Mouse (Mus musculus) liver, adult 2 months (tissue): Measurements from ENCODE around the gene Fcrla. TPM values are rescaled to one million over a fixed set of nuclear protein-coding genes. Genes with fewer than 3 reads are reported as not detected.

Source experiments
- DNase-seq: peaks from one replicate; pipeline ENCODE4 v3.0.0-alpha.2; 2011; ENCODE audit warnings: low read depth, low spot score; ENCODE audit errors: extremely low read depth
- H3K27ac ChIP-seq: fragments of 200-500 bp; replicated peaks from 2 replicates; pipeline ENCODE4 v1.5.1; 2012; ENCODE audit warnings: low read depth, mild to moderate bottlenecking, control low read depth, inconsistent platforms, low read length; ENCODE audit not compliant: insufficient read depth
- H3K27me3 ChIP-seq: fragments of 200-500 bp; 2 replicates; pipeline ENCODE4 v1.6.1; 2012; ENCODE audit warnings: mild to moderate bottlenecking, moderate library complexity, low read length, inconsistent platforms; ENCODE audit not compliant: control insufficient read depth, insufficient read depth
- H3K36me3 ChIP-seq: fragments of 200-500 bp; 2 replicates; pipeline ENCODE4 v1.6.1; 2012; ENCODE audit warnings: low read length, inconsistent platforms; ENCODE audit not compliant: control insufficient read depth, insufficient read depth
- H3K4me1 ChIP-seq: fragments of 200-500 bp; 2 replicates; pipeline ENCODE4 v1.6.1; 2011; ENCODE audit warnings: low read length; ENCODE audit not compliant: control insufficient read depth, insufficient read depth
- H3K4me3 ChIP-seq: fragments of 200-500 bp; 2 replicates; pipeline ENCODE4 v1.5.1; 2011; ENCODE audit warnings: low read depth, mild to moderate bottlenecking, control low read depth, low read length, moderate library complexity; ENCODE audit not compliant: insufficient read depth
- H3K79me2 ChIP-seq: fragments of 200-500 bp; 2 replicates; pipeline ENCODE4 v1.6.1; 2012; ENCODE audit warnings: inconsistent platforms, mild to moderate bottlenecking, low read length, moderate library complexity; ENCODE audit not compliant: control insufficient read depth, insufficient read depth
- H3K9ac ChIP-seq: fragments of 200-500 bp; 2 replicates; pipeline ENCODE4 v1.6.1; 2012; ENCODE audit warnings: low read depth, mild to moderate bottlenecking, control low read depth, inconsistent platforms, low read length
- CTCF ChIP-seq: fragments of 200-500 bp; IDR thresholded peaks from 2 replicates; pipeline ENCODE4 v1.5.1; 2011; ENCODE audit warnings: low read depth, low read length, control low read depth
- POLR2A ChIP-seq: fragments of 200-500 bp; IDR thresholded peaks from 2 replicates; pipeline ENCODE4 v1.6.1; 2011; ENCODE audit warnings: low read length, control low read depth; ENCODE audit not compliant: insufficient read depth; ENCODE audit errors: extremely low read depth
- WGBS: fragments of 180-500 bp; shearing (Covaris S2); methylation state at CpG from one replicate; pipeline ENCODE4 v1.1.7; 2018; 5-methylcytosine and 5-hydroxymethylcytosine counted together
- polyA plus RNA-seq: library from polyadenylated mRNA; depleted of rRNA; stranded (reverse); fragments of >200 nt; gene quantifications from 2 replicates; pipeline ENCODE4 v1.2.3, GENCODE M21; 2012
- total RNA-seq: library from RNA; depleted of rRNA; stranded (reverse); fragments of >200 nt; gene quantifications from 2 replicates; pipeline ENCODE4 v1.2.3, GENCODE M21; 2014

Fcrla gene
- total and polyA plus RNA-seq, 2 experiments = 0.83 to 1.1 TPM

DNA sequence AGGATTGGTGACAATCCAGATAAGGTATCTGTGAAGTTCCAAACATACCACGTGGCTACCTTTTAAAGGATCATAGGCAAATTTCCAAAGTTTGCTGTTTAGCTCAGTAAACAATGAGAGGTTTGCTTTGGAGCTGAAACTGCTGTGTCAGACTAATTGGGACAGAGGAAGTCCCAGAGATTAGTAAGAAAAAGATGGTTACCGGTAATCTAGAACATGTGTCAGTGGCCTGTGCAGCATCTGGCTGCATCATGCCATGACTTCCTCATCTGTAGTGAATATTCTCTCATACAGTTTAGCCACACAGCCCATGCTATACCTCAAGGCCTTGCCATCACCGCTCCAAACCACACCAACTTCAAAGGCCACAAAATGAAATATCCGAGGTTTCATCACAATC is 45.6 kb upstream of the Fcrla start:
- H3K79me2 ChIP-seq = no peaks in the 10 kb centered on the region
- H3K4me1 ChIP-seq = peaks cover 12% of the 10 kb centered on the region
- H3K27me3 ChIP-seq = no peaks in the 10 kb centered on the region
- WGBS = 17% methylated on average over 4 of the region's 4 CpGs
- H3K9ac ChIP-seq = peak overlapping the region; percentile 67; the same call in 1 of the 2 replicates
- H3K36me3 ChIP-seq = no peaks in the 10 kb centered on the region; the same call in 1 of the 2 replicates
- H3K4me3 ChIP-seq = no peak overlapping the region; the same call in 1 of the 2 replicates
- no peak for TF ChIP-seq POLR2A
- no peak for TF ChIP-seq CTCF
- peak overlapping the region; percentile 66 for H3K27ac ChIP-seq
- peak; percentile 88 for DNase-seq

DNA sequence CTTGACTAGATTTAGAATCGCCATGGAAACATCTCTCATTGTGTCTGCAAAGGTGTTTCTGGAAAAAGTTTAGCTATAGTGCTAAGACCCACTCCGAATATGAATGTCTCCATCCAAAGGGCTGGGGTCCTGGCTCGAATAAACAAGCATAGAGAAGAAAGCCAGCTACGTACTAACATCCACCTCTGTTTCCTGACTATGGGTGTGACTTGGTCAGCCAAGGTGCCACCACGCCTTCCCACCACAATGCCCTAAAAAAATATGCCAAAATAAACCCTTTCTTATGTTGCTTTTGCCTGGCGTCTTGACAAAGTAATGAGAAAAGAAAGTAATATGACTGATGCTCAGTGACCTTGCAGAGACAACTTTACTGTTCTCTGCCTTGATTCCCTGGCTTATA is 45.1 kb upstream of the Fcrla start:
- H3K4me3 ChIP-seq = no peak overlapping the region
- peak overlapping the region; percentile 46 for H3K27ac ChIP-seq
- H3K36me3 ChIP-seq = no peaks in the 10 kb centered on the region; the same call in 1 of the 2 replicates
- no peaks in the 10 kb centered on the region for H3K79me2 ChIP-seq
- peaks cover 13% of the 10 kb centered on the region for H3K4me1 ChIP-seq
- 48% methylated on average over 6 of the region's 6 CpGs for WGBS
- no peak for TF ChIP-seq POLR2A
- no peak for TF ChIP-seq CTCF
- DNase-seq = no peak
- H3K9ac ChIP-seq = no peak overlapping the region
- no peaks in the 10 kb centered on the region for H3K27me3 ChIP-seq

DNA sequence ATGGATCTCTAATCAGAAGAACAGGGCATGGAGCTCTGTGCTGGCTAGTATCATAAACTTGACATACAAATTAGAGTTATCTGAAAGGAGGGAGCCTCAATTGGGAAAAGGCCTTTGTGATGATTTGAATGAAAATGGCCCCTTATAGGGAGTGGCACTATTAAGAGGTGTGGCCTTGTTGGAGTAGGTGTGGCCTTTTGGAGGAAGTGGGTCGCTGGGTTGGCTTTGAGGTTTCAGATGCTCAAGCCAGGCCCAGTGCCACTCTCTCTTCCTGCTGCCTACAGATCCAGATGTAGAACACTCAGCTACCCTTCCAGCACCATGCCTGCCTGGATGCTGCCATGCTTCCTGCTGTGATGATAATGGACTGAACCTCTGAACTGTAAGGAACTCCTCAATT is 41.2 kb upstream of the Fcrla start:
- H3K79me2 ChIP-seq = no peaks in the 10 kb centered on the region
- H3K9ac ChIP-seq = no peak overlapping the region
- no peak overlapping the region for H3K27ac ChIP-seq
- no peak for TF ChIP-seq CTCF
- no peak for TF ChIP-seq POLR2A
- peaks cover 7% of the 10 kb centered on the region; the same call in 1 of the 2 replicates for H3K4me1 ChIP-seq
- no peak overlapping the region for H3K4me3 ChIP-seq
- H3K27me3 ChIP-seq = no peaks in the 10 kb centered on the region
- WGBS = 89% methylated on average over 1 of the region's 1 CpGs
- DNase-seq = no peak
- H3K36me3 ChIP-seq = peaks cover 4% of the 10 kb centered on the region

DNA sequence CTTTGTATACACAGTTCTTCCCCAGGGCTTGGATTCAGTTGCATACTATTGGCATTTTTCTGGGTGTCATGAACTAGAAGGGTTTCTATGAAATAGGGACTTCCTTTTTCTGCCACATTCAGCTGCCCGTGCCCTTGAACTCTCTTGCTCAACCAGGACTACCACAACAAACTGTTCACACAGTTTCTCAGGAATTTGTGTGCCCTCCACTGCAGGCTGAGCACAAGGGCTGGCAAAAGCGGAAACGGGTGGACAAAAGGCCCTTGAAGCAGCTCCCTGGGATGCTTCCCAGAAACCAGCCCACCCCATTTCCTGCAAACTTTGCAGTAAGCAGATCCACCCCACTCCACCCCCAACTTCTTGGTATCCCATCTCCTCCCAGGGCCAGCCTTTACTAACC is 40.2 kb upstream of the Fcrla start:
- TF ChIP-seq POLR2A = no peak
- TF ChIP-seq CTCF = no peak
- H3K4me3 ChIP-seq = no peak overlapping the region
- no peaks in the 10 kb centered on the region for H3K79me2 ChIP-seq
- H3K36me3 ChIP-seq = peaks cover 4% of the 10 kb centered on the region
- peaks cover 3% of the 10 kb centered on the region; the same call in 1 of the 2 replicates for H3K4me1 ChIP-seq
- no peak overlapping the region for H3K9ac ChIP-seq
- DNase-seq = peak; percentile 45
- WGBS = 28% methylated on average over 3 of the region's 3 CpGs
- no peaks in the 10 kb centered on the region for H3K27me3 ChIP-seq
- peak overlapping the region; percentile 65 for H3K27ac ChIP-seq

DNA sequence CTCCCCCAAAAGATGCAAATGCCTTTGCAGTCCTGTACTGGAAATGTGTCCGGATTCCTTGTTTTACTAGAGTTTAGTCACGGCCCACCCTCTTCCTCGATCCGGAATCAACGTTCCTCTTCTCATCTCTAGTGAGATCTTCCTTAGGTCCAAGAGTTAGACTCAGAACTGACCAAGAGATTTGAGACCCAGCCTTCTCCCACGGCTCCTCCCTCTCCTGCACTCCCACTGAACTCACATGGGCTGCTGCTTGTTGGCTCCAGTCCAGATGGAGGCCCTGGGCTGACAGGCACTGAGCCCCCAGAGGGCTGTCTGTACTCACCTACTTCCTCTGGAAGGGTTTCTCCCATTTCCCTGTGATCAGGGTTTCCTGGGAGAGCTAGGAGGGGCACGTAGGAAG is 35.7 kb upstream of the Fcrla start:
- H3K36me3 ChIP-seq = peaks cover 4% of the 10 kb centered on the region

DNA sequence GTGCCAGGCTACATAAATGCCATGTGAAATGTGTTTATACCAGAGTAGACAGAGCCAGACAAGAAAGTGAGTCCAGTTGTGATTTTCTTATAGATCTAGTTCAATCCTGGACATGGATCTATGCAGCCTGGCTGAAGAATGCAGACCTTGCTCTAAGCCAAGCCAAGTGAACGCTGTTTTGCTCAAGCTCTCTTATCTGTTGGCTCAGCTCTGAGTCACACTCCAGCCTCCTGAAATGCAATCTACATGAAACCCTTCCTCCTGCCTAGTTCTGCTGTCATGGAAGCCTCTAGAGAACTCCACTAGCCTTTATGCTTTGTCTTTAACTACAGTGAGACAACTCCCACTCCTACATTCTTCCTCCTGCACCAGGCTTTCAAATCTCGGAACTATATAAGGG is 34.9 kb upstream of the Fcrla start:
- H3K4me3 ChIP-seq = no peak overlapping the region
- WGBS = 39% methylated on average over 2 of the region's 2 CpGs
- H3K27me3 ChIP-seq = no peaks in the 10 kb centered on the region
- no peak overlapping the region for H3K9ac ChIP-seq
- H3K27ac ChIP-seq = peak overlapping the region; percentile 66
- H3K4me1 ChIP-seq = peaks cover 3% of the 10 kb centered on the region
- H3K79me2 ChIP-seq = no peaks in the 10 kb centered on the region
- no peak for DNase-seq
- peaks cover 4% of the 10 kb centered on the region for H3K36me3 ChIP-seq
- TF ChIP-seq POLR2A (no peak), CTCF (no peak)

More for the DNA sequence above, 35.7 kb upstream of the Fcrla start:
- DNase-seq = no peak
- H3K9ac ChIP-seq = no peak overlapping the region
- no peaks in the 10 kb centered on the region for H3K79me2 ChIP-seq
- peak overlapping the region; percentile 44 for H3K27ac ChIP-seq
- peaks cover 6% of the 10 kb centered on the region for H3K4me1 ChIP-seq
- TF ChIP-seq POLR2A = no peak
- TF ChIP-seq CTCF = no peak
- no peaks in the 10 kb centered on the region for H3K27me3 ChIP-seq
- no peak overlapping the region for H3K4me3 ChIP-seq
- 77% methylated on average over 7 of the region's 7 CpGs for WGBS
